Mouse (Mus musculus): ENCODE measurements around the gene Rpl13a. TPM values are rescaled to one million over a fixed set of nuclear protein-coding genes. Genes with fewer than 3 reads are reported as not detected.
A peak's percentile ranks its signal among the peaks of the same experiment; 100 is the strongest.

The Rpl13a gene
- polyA plus RNA-seq, 1 experiment, result 4,999 TPM

DNA sequence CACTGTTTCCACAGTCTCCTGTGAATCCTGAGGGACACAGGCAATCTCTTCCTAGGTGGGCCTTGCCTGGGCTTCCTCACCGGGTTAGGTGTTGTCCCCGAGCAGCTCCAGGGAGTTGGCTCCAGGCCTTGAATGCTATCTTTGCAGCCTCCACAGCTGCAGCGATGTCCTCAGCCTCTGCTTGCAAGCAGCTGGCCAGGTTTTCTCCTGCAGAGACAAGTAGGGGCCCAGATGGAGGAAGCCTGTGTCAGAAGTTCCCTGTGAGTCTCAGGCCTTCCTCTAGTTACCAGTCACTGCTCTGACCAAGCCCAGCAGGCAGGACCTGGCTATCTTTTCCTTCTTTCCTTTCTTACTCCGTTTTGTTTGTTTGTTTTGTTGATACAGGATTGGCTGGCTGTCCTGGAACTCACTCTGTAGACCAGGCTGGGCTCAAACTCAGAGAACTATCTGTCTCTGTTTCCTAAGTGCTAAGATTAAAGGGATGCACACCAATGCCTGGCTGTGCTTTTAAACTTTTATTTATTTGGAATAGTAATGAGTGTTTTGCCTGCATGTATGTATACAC is 20.1 kb upstream of the Rpl13a start:
- Histone ChIP-seq H3K4me3 (ENCODE audit: control insufficient read depth, insufficient read depth, low read length) (no peak overlapping the region), H3K36me3 (ENCODE audit: control insufficient read depth, insufficient read depth, low read length) (no peaks in the 10 kb centered on the region), H3K4me1 (replicated peaks; ENCODE audit: control insufficient read depth, insufficient read depth, low read length) (peaks cover 1% of the 10 kb centered on the region), H3K27me3 (ENCODE audit: control insufficient read depth, insufficient read depth, low read length) (no peaks in the 10 kb centered on the region), H3K27ac (ENCODE audit: control insufficient read depth, insufficient read depth, low read length) (no peak overlapping the region)
- TF ChIP-seq POLR2A (IDR thresholded peaks at IDR 0.05; ENCODE audit: control insufficient read depth, extremely low read depth, insufficient read depth, low read length, poor library complexity) (no peak), CTCF (IDR thresholded peaks at IDR 0.05; ENCODE audit: borderline replicate concordance, control insufficient read depth, extremely low read depth, insufficient read depth, low read length, poor library complexity) (no peak)
- WGBS, result 84% methylated on average over 4 of the region's 4 CpGs
- no peak for DNase-seq

DNA sequence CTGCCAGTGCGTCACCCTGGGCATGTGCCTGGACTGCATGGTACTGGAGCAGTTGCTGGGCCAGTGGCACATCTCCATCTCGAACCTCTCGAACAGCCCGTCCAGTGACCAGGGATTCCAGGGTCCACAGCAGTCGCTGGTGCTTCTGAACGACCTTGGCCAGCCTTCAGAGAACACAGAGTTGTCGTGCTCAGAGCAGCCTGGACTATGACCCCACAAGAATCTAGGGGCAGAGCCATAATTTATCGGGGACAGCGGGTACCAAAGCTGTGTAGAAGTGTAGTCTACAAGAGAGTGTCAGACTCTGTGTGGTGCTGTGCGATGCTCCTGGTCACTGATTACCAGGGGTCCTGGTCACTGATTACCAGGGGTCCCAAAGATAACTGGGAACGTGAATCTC is 19.3 kb upstream of the Rpl13a start:
- TF ChIP-seq CTCF (IDR thresholded peaks at IDR 0.05; ENCODE audit: borderline replicate concordance, control insufficient read depth, extremely low read depth, insufficient read depth, low read length, poor library complexity) (no peak), POLR2A (IDR thresholded peaks at IDR 0.05; ENCODE audit: control insufficient read depth, extremely low read depth, insufficient read depth, low read length, poor library complexity) (no peak)
- DNase-seq, result no peak
- Histone ChIP-seq H3K27me3 (ENCODE audit: control insufficient read depth, insufficient read depth, low read length) (no peaks in the 10 kb centered on the region), H3K27ac (ENCODE audit: control insufficient read depth, insufficient read depth, low read length) (no peak overlapping the region), H3K36me3 (ENCODE audit: control insufficient read depth, insufficient read depth, low read length) (no peaks in the 10 kb centered on the region), H3K4me1 (replicated peaks; ENCODE audit: control insufficient read depth, insufficient read depth, low read length) (peaks cover 2% of the 10 kb centered on the region), H3K4me3 (ENCODE audit: control insufficient read depth, insufficient read depth, low read length) (no peak overlapping the region)
- 99% methylated on average over 11 of the region's 11 CpGs for WGBS

DNA sequence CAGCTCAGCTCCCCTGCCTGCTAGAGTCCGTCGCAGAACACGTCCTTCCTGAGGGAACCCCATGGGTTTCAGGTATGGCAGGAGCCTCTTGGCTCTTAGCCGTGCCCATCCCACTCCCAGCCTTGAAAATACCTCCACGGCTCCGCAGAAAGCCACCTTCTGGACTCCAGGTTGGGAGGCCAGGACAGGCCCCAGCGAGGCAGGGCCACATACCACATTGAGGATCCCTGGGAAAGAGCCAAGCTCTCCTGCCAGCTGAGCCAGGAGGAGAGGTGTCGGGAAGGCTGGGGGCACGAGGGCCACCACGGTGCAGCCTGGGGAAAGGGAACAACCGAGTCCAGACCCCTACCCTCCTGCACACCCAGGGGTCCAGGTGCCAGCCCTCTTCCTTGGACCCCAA is 18.7 kb upstream of the Rpl13a start:
- no peaks in the 10 kb centered on the region for H3K36me3 ChIP-seq (ENCODE audit: control insufficient read depth, insufficient read depth, low read length)
- 97% methylated on average over 11 of the region's 11 CpGs for WGBS
- no peak for DNase-seq
- H3K27ac ChIP-seq (ENCODE audit: control insufficient read depth, insufficient read depth, low read length), result no peak overlapping the region
- no peaks in the 10 kb centered on the region for H3K27me3 ChIP-seq (ENCODE audit: control insufficient read depth, insufficient read depth, low read length)
- no peak overlapping the region for H3K4me3 ChIP-seq (ENCODE audit: control insufficient read depth, insufficient read depth, low read length)
- peaks cover 8% of the 10 kb centered on the region for H3K4me1 ChIP-seq (replicated peaks; ENCODE audit: control insufficient read depth, insufficient read depth, low read length)
- no peak for TF ChIP-seq POLR2A (IDR thresholded peaks at IDR 0.05; ENCODE audit: control insufficient read depth, extremely low read depth, insufficient read depth, low read length, poor library complexity)
- TF ChIP-seq CTCF (IDR thresholded peaks at IDR 0.05; ENCODE audit: borderline replicate concordance, control insufficient read depth, extremely low read depth, insufficient read depth, low read length, poor library complexity), result no peak

DNA sequence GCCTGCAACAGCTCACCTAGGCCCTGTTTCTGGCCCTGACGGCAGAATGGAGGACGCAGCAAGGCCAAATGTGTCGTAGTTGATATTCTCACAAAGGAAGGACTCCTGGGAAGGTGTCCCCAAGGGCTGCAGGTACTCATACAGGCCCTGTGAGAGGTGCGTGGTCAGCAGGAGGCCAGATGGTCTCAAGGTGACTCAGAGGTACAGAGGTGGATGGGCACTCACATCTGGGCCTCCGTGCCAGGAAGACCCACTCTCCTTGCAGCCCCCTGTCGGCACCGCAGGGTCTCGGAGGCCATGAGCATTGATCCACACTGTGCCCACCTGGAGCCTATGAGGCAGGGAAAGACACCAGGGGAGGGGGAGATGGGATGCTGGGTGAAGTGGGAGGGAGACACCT is 16.9 kb upstream of the Rpl13a start:
- Histone ChIP-seq H3K4me1 (replicated peaks; ENCODE audit: control insufficient read depth, insufficient read depth, low read length) (peaks cover 22% of the 10 kb centered on the region), H3K27ac (ENCODE audit: control insufficient read depth, insufficient read depth, low read length) (no peak overlapping the region)

DNA sequence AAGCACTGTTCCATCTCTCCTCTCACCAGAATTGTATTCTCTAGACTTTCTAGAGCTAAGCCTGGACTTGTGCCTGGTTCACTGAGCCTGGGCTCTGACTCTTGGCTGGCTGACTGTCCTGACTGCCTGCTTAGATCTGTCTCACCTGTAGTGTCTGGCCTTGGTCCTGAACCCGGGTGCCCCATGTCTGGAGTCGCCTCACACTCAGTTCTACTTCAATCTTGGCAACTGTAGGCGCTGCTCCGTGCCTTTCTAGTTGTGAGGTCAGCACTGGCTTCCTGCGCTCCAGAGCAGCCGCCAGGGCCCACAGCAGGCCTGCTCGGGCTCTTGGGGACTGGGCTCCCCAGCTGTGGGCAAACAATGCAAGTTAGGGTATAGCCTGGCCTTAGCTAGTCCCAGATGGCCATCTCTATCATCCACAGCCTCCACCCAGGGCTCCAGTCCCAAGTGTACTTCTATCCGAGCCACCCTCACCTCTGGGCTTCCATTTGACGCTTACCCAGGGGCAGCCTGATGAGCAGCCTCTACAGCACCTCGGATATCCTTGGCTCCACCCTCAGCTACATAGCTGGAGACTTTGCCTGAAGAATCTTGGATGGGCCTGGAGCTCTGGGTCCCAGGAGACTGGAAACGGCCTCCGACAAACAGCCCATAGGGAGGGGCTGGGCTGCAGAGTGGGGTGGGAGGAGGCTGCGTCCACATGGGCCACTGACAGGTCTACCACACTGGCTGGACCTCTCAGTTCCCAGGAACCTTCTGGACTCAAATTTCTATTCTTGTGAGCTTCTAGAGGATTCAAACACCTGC is 16.0 kb upstream of the Rpl13a start:
- no peak overlapping the region for H3K27ac ChIP-seq (ENCODE audit: control insufficient read depth, insufficient read depth, low read length)
- H3K36me3 ChIP-seq (ENCODE audit: control insufficient read depth, insufficient read depth, low read length), result no peaks in the 10 kb centered on the region
- no peak for DNase-seq
- no peak overlapping the region for H3K4me3 ChIP-seq (ENCODE audit: control insufficient read depth, insufficient read depth, low read length)
- no peaks in the 10 kb centered on the region for H3K27me3 ChIP-seq (ENCODE audit: control insufficient read depth, insufficient read depth, low read length)
- peaks cover 31% of the 10 kb centered on the region for H3K4me1 ChIP-seq (replicated peaks; ENCODE audit: control insufficient read depth, insufficient read depth, low read length)
- 97% methylated on average over 13 of the region's 13 CpGs for WGBS
- no peak for TF ChIP-seq POLR2A (IDR thresholded peaks at IDR 0.05; ENCODE audit: control insufficient read depth, extremely low read depth, insufficient read depth, low read length, poor library complexity)
- no peak for TF ChIP-seq CTCF (IDR thresholded peaks at IDR 0.05; ENCODE audit: borderline replicate concordance, control insufficient read depth, extremely low read depth, insufficient read depth, low read length, poor library complexity)

More for the DNA sequence above, 16.9 kb upstream of the Rpl13a start:
- Histone ChIP-seq H3K4me3 (ENCODE audit: control insufficient read depth, insufficient read depth, low read length) (no peak overlapping the region), H3K27me3 (ENCODE audit: control insufficient read depth, insufficient read depth, low read length) (no peaks in the 10 kb centered on the region), H3K36me3 (ENCODE audit: control insufficient read depth, insufficient read depth, low read length) (no peaks in the 10 kb centered on the region)
- WGBS, result 99% methylated on average over 8 of the region's 8 CpGs
- DNase-seq, result no peak
- TF ChIP-seq POLR2A (IDR thresholded peaks at IDR 0.05; ENCODE audit: control insufficient read depth, extremely low read depth, insufficient read depth, low read length, poor library complexity) (no peak), CTCF (IDR thresholded peaks at IDR 0.05; ENCODE audit: borderline replicate concordance, control insufficient read depth, extremely low read depth, insufficient read depth, low read length, poor library complexity) (no peak)

DNA sequence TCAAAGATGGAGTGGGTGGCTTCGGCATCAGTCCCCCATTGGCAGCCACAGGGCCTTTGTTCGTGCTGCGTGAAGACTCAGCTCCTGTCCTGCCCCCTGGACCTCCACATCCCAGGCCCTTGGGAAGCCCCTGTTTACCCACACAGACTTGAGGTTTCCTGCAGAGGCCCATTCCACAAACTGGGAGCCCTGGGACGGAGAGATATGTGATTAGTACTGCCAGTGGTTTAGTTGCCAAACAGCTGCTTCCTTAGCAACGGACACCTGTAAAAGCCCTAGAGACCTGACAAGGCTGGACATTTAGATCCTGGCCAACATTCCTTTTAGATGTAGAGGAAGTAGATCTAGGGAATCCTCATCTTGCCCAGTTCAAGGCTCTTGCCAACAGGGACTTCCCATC is 13.4 kb upstream of the Rpl13a start:
- no peaks in the 10 kb centered on the region for H3K27me3 ChIP-seq (ENCODE audit: control insufficient read depth, insufficient read depth, low read length)
- no peak for TF ChIP-seq POLR2A (IDR thresholded peaks at IDR 0.05; ENCODE audit: control insufficient read depth, extremely low read depth, insufficient read depth, low read length, poor library complexity)
- no peak for TF ChIP-seq CTCF (IDR thresholded peaks at IDR 0.05; ENCODE audit: borderline replicate concordance, control insufficient read depth, extremely low read depth, insufficient read depth, low read length, poor library complexity)
- no peak overlapping the region for H3K4me3 ChIP-seq (ENCODE audit: control insufficient read depth, insufficient read depth, low read length)
- H3K4me1 ChIP-seq (replicated peaks; ENCODE audit: control insufficient read depth, insufficient read depth, low read length), result peaks cover 45% of the 10 kb centered on the region
- peak overlapping the region; percentile 65; the same call in 1 of the 2 replicates for H3K27ac ChIP-seq (ENCODE audit: control insufficient read depth, insufficient read depth, low read length)
- WGBS, result 65% methylated on average over 5 of the region's 5 CpGs
- no peak for DNase-seq
- no peaks in the 10 kb centered on the region for H3K36me3 ChIP-seq (ENCODE audit: control insufficient read depth, insufficient read depth, low read length)
